Mouse (Mus musculus) testis, postnatal 14 days (tissue): ENCODE measurements around the gene Catsperb.
"Not testable (repeated sequence)": the region's sequence is repeated elsewhere in the genome, so short reads cannot be mapped to it uniquely, and the experiment has no call there.

ENCODE experiments used
- DNase-seq: peaks from one replicate; pipeline ENCODE4 v3.0.0; 2021; ENCODE audit warnings: low spot score

The Catsperb gene

DNA sequence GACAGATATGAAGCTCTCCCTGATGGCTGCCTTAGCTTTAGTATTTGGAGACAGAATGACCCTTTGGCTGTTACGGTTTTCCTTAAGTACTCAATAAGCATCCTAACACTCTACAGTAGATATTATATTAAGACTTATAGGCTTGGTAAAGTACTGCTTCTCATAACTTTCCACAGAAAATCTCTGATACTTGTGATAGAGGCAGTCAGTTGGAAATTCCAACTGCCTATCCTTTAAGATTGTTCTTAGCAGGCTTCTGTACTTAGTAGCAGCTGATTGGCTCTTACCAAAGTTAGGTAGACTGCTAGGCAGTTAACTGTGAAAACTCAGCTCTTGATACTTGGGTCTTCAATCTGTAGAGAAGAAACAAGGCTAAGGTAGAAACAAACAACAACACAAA, at the start of gene Catsperb:
Gene Catsperb, plus strand, starts transcription at position 301 of the 400 bp plus-strand sequence.
- DNase-seq: not testable (repeated sequence)

DNA sequence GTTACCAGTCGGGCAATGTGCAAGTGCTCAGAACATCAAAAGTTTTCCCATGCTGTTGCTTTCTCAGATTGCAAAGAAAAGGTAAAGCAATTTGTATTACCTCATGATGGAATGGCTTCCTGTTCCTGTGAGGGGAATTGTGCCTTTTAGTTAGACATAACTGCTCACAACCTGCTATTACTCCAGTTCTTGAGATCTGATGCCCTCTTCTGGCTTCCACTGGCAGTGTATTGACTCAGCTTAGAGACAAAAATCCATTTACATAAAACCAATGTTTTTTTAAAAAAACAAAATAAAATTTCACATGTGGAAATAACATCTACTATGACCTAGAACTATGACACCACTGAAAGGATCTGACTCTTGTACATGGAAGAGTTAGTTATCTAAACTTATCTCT, 43.0 kb upstream of the Catsperb start:
- DNase-seq: not testable (repeated sequence)

GRCm38 (mm10) chr12:101381460-101381859, 23.0 kb upstream of the Catsperb start:
- not testable (repeated sequence) for DNase-seq

DNA sequence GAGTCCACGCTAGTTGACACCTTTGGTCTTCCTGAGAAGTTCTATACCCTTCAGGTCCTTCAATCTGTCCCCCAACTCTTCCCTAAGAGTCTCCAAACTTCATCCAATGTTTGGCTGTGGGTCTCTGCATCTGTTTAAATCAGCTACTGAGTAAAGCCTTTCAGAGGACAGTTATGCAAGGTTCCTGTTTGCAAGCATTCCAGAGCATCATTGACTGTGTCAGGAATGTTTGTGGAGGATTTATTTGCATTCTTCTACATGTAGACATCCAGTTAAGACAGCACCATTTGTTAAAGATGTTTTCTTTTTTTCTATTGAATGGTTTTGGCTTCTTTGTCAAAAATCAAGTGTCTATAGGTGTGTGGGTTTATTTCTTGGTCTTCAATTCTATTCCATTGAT, 21.7 kb downstream of the Catsperb start:
- no peak for DNase-seq

GRCm38 (mm10) chr12:101462051-101462450, 57.6 kb downstream of the Catsperb start:
- no peak for DNase-seq

DNA sequence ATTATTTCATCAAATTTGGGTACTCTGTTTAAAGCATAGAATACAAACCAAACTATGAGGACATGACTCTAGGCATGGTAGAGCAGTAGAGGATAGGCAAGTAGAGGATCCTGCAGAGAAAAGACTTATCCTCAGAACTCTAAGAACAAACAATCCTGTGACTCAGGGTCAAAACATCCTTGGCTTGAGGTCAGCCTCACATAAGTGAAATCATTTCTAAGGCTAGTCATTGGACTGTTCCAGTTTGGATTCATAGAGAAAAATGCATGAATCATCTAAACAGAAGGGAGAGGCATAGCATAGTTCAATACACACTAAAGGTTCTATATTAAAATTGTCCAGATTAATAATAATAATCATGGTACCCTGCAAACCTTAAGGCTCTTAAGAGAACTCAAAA, 79.1 kb downstream of the Catsperb start:
- DNase-seq: no peak

- DNase-seq: not testable (repeated sequence)
Observed at GRCm38 (mm10) chr12:101511326-101511725, 106.9 kb downstream of the Catsperb start.

DNA sequence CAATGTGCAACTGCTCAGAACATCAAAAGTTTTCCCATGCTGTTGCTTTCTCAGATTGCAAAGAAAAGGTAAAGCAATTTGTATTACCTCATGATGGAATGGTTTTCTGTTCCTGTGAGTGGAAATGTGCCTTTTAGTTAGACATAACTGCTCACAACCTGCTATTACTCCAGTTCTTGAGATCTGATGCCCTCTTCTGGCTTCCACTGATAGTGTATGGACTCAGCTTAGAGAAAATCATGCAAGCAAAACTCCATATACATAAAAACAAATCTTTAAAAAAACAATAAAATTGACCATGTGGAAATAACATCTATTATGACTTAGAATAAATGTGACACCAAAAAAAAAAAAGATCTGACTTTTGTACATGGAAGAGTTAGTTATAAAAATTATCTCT, 202.2 kb downstream of the Catsperb start:
- DNase-seq: not testable (repeated sequence)

GRCm38 (mm10) chr12:101633137-101633536, 228.7 kb downstream of the Catsperb start:
- no peak for DNase-seq

- DNase-seq: no peak
Observed at GRCm38 (mm10) chr12:101667502-101667901, 263.0 kb downstream of the Catsperb start.
